Mouse (Mus musculus) frontal cortex, postnatal 25 days (tissue): ENCODE results near the gene Vstm2a.

Experiments used
- DNase-seq, 2 experiments: peaks; one replicate each; pipeline ENCODE4 v3.0.0; 2022; ENCODE audit warnings: low spot score in 2 of 2

Gene Vstm2a

DNA sequence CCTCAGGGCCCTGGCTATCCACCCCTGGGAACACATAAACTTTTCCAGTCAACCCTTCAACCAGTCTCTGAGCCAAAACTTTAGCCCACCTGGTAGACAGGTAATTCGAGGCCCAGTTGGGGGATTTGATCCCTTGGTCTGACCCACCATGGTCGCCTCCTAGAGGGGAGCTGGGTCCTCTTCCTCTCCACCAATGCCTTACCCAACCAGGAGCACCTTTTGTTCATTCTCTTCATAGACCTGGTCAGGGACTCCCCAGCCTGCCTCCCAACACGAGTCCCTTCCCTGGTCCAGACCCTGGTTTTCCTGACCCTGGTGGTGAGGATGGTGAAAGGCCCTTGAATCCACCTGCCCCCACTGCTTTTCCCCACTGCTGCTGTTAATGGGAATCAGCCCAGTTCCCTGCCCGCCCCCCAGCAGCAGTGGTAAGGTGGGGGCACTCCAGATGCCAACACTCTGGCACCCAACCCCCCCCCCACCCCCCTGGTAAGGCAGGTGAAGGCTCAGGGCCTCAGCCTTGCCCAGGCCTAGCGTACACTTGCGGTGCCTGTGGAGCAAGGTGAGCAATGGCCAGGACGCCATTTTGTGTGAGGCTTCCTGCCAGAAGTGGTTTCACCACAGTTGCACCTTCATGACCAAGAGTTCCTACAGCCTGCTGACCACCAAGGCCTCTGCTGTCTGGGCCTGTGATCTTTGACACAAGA is 182.2 kb downstream of the Vstm2a start:
- no peak for DNase-seq
